Mouse (Mus musculus): ENCODE measurements around the gene D030056L22Rik. TPM values are rescaled to one million over a fixed set of nuclear protein-coding genes. Genes with fewer than 3 reads are reported as not detected.

Gene D030056L22Rik
- 18.1 and 21.2 TPM in 2 replicates for polyA plus RNA-seq (2012)

DNA sequence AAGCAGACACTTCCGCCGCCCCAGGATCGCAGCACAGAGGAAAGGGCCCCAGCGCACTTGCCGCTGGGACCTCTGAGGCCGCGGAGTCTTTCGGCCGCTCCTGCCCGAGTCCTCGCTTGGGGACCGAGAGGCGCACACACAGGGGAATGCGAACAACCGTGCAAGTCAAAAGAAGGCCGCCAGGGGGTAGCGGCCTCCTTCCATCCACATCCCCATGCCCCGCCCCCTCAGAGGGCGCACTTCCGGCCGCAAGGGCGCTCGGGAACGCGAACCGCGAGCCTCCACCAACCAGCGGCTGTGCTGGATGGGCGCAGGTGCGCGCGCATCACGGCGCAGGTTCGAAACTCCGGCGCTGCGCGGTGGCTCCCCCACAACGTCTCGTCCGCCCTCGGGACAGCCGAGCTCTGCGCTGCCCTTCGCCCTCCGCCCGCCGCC, at the start of gene D030056L22Rik:
TSS of gene D030056L22Rik (plus strand) at position 328 of the 435 bp plus-strand sequence.

GRCm38 (mm10) chr19:18670608-18671007, 42.4 kb upstream of the D030056L22Rik start, which contains the start of gene Carnmt1:
TSS of gene Carnmt1 (plus strand) at chr19:18670764.

GRCm38 (mm10) chr19:18749598-18750339, 36.8 kb downstream of the D030056L22Rik start, which contains the start of gene Trpm6:
TSS of gene Trpm6 (plus strand) at chr19:18749983.

Other genes with a start within 250 kb of the D030056L22Rik start
- 418 and 553 TPM in 2 replicates for gene Ostf1, start 81.4 kb upstream of the D030056L22Rik start, polyA plus RNA-seq (2012)
- gene Nmrk1, start 81.2 kb upstream of the D030056L22Rik start, polyA plus RNA-seq (2012): 0.97 and 1.2 TPM in 2 replicates
- gene Carnmt1, start 42.4 kb upstream of the D030056L22Rik start, polyA plus RNA-seq (2012): 18.5 and 19.6 TPM in 2 replicates
- not detected in 2 replicates for gene Trpm6, start 36.8 kb downstream of the D030056L22Rik start, polyA plus RNA-seq (2012)

Measured in megakaryocyte-erythroid progenitor cell, adult 5 weeks (primary cell).